Mouse (Mus musculus) kidney, adult 2 months (tissue): ENCODE measurements around the gene Elp5.

Experiments used
- CTCF ChIP-seq: fragments of 200-500 bp; conservative IDR thresholded peaks from 2 replicates; pipeline ENCODE4 v1.5.1; 2011; ENCODE audit warnings: low read depth, mild to moderate bottlenecking, control low read depth, low read length, moderate library complexity, mixed read lengths; ENCODE audit not compliant: insufficient read depth, insufficient read length
- POLR2A ChIP-seq: fragments of 200-500 bp; IDR thresholded peaks from one replicate; pipeline ENCODE4 v1.6.1; 2011; ENCODE audit warnings: low read depth, low read length, control low read depth

DNA sequence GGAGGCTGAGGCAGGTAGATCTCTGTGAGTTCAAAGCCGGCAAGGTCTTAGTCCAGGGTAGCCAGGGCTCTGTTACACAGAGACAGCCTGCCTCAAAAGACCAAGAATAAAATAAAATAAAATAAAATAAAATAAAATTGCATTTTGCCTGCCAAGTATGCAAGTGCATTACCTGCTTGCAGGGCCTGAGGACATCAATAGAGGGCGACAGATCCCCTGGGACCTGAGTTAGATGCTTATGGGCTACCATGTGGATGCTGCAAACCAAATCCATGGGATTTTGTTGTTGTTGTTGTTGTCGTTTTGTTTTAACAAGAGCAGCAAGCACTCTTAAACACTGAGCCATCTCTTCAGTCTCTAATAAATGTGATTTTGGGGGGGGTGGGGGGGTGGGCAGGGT, 50.1 kb downstream of the Elp5 start:
- TF ChIP-seq CTCF (peak; percentile 52), POLR2A (no peak)
